Mouse (Mus musculus): ENCODE data around the gene S100a1. TPM values are rescaled to one million over a fixed set of nuclear protein-coding genes. Genes with fewer than 3 reads are reported as not detected.

The S100a1 gene
- polyA plus RNA-seq, 1 experiment: not detected

- TF ChIP-seq POLR2A (IDR thresholded peaks at IDR 0.05; ENCODE audit: insufficient read depth, low read depth, low read length) (no peak), CTCF (IDR thresholded peaks at IDR 0.05; ENCODE audit: insufficient read depth, low read depth, low read length) (no peak)
- 78% methylated on average over 5 of the region's 5 CpGs for WGBS
- Histone ChIP-seq H3K27ac (ENCODE audit: insufficient read depth, low read depth, low read length) (no peak overlapping the region), H3K4me3 (ENCODE audit: insufficient read depth, low read depth, low read length) (no peak overlapping the region), H3K4me1 (ENCODE audit: control insufficient read depth, insufficient read depth, low read length) (peaks cover 4% of the 10 kb centered on the region)
Measured at GRCm38 (mm10) chr3:90505216-90505615, 9.0 kb downstream of the S100a1 start.

GRCm38 (mm10) chr3:90503444-90503843 lies 10.7 kb downstream of the S100a1 start:
- TF ChIP-seq CTCF (IDR thresholded peaks at IDR 0.05; ENCODE audit: insufficient read depth, low read depth, low read length): no peak
- no peak overlapping the region for H3K27ac ChIP-seq (ENCODE audit: insufficient read depth, low read depth, low read length)
- no peak overlapping the region for H3K4me3 ChIP-seq (ENCODE audit: insufficient read depth, low read depth, low read length)
- WGBS: 58% methylated on average over 4 of the region's 4 CpGs
- peaks cover 4% of the 10 kb centered on the region for H3K4me1 ChIP-seq (ENCODE audit: control insufficient read depth, insufficient read depth, low read length)

- no peaks in the 10 kb centered on the region for H3K4me1 ChIP-seq (ENCODE audit: control insufficient read depth, insufficient read depth, low read length)
- no peak overlapping the region for H3K4me3 ChIP-seq (ENCODE audit: insufficient read depth, low read depth, low read length)
- TF ChIP-seq CTCF (IDR thresholded peaks at IDR 0.05; ENCODE audit: insufficient read depth, low read depth, low read length): no peak
- no peak for TF ChIP-seq POLR2A (IDR thresholded peaks at IDR 0.05; ENCODE audit: insufficient read depth, low read depth, low read length)
- no peak overlapping the region for H3K27ac ChIP-seq (ENCODE audit: insufficient read depth, low read depth, low read length)
Measured at GRCm38 (mm10) chr3:90497597-90497996, 16.6 kb downstream of the S100a1 start.

GRCm38 (mm10) chr3:90495850-90496525 lies 18.2 kb downstream of the S100a1 start:
- Histone ChIP-seq H3K4me1 (ENCODE audit: control insufficient read depth, insufficient read depth, low read length) (no peaks in the 10 kb centered on the region), H3K4me3 (ENCODE audit: insufficient read depth, low read depth, low read length) (no peak overlapping the region), H3K27ac (ENCODE audit: insufficient read depth, low read depth, low read length) (no peak overlapping the region)
- TF ChIP-seq POLR2A (IDR thresholded peaks at IDR 0.05; ENCODE audit: insufficient read depth, low read depth, low read length) (no peak), CTCF (IDR thresholded peaks at IDR 0.05; ENCODE audit: insufficient read depth, low read depth, low read length) (no peak)
- WGBS: 86% methylated on average over 7 of the region's 7 CpGs

GRCm38 (mm10) chr3:90493831-90494540 lies 20.2 kb downstream of the S100a1 start:
- H3K4me3 ChIP-seq (ENCODE audit: insufficient read depth, low read depth, low read length): no peak overlapping the region
- no peaks in the 10 kb centered on the region for H3K4me1 ChIP-seq (ENCODE audit: control insufficient read depth, insufficient read depth, low read length)
- H3K27ac ChIP-seq (ENCODE audit: insufficient read depth, low read depth, low read length): no peak overlapping the region
- 57% methylated on average over 4 of the region's 4 CpGs for WGBS
- no peak for TF ChIP-seq POLR2A (IDR thresholded peaks at IDR 0.05; ENCODE audit: insufficient read depth, low read depth, low read length)
- TF ChIP-seq CTCF (IDR thresholded peaks at IDR 0.05; ENCODE audit: insufficient read depth, low read depth, low read length): no peak

- 37% methylated on average over 2 of the region's 2 CpGs for WGBS
- TF ChIP-seq CTCF (IDR thresholded peaks at IDR 0.05; ENCODE audit: insufficient read depth, low read depth, low read length): no peak
- Histone ChIP-seq H3K4me1 (ENCODE audit: control insufficient read depth, insufficient read depth, low read length) (no peaks in the 10 kb centered on the region), H3K27ac (ENCODE audit: insufficient read depth, low read depth, low read length) (no peak overlapping the region), H3K4me3 (ENCODE audit: insufficient read depth, low read depth, low read length) (no peak overlapping the region)
Measured at GRCm38 (mm10) chr3:90491350-90491749, 22.8 kb downstream of the S100a1 start.

GRCm38 (mm10) chr3:90490696-90491256 lies 23.4 kb downstream of the S100a1 start, which contains the start of gene Snapin:
Snapin (minus strand) TSS chr3:90491033.
- under 1% methylated on average over 37 of the region's 37 CpGs for WGBS
- peak within 1 kb of the TSS; percentile 81 for H3K27ac ChIP-seq (ENCODE audit: insufficient read depth, low read depth, low read length)
- TF ChIP-seq POLR2A (IDR thresholded peaks at IDR 0.05; ENCODE audit: insufficient read depth, low read depth, low read length) (peak; percentile 89), CTCF (IDR thresholded peaks at IDR 0.05; ENCODE audit: insufficient read depth, low read depth, low read length) (peak; percentile 89)

GRCm38 (mm10) chr3:90488576-90488975 lies 25.6 kb downstream of the S100a1 start:
- Histone ChIP-seq H3K4me3 (ENCODE audit: insufficient read depth, low read depth, low read length) (no peak overlapping the region), H3K27ac (ENCODE audit: insufficient read depth, low read depth, low read length) (no peak overlapping the region), H3K4me1 (ENCODE audit: control insufficient read depth, insufficient read depth, low read length) (no peaks in the 10 kb centered on the region)
- 91% methylated on average over 6 of the region's 6 CpGs for WGBS
- TF ChIP-seq CTCF (IDR thresholded peaks at IDR 0.05; ENCODE audit: insufficient read depth, low read depth, low read length) (no peak), POLR2A (IDR thresholded peaks at IDR 0.05; ENCODE audit: insufficient read depth, low read depth, low read length) (no peak)

More at GRCm38 (mm10) chr3:90490696-90491256, 23.4 kb downstream of the S100a1 start, which contains the start of gene Snapin:
- H3K4me3 ChIP-seq (ENCODE audit: insufficient read depth, low read depth, low read length): peak within 1 kb of the TSS; percentile 90
- H3K4me1 ChIP-seq (ENCODE audit: control insufficient read depth, insufficient read depth, low read length): no peaks in the 10 kb centered on the region

GRCm38 (mm10) chr3:90486998-90487397 lies 27.2 kb downstream of the S100a1 start:
- TF ChIP-seq POLR2A (IDR thresholded peaks at IDR 0.05; ENCODE audit: insufficient read depth, low read depth, low read length) (no peak), CTCF (IDR thresholded peaks at IDR 0.05; ENCODE audit: insufficient read depth, low read depth, low read length) (no peak)
- no peak overlapping the region for H3K27ac ChIP-seq (ENCODE audit: insufficient read depth, low read depth, low read length)
- H3K4me3 ChIP-seq (ENCODE audit: insufficient read depth, low read depth, low read length): no peak overlapping the region
- H3K4me1 ChIP-seq (ENCODE audit: control insufficient read depth, insufficient read depth, low read length): no peaks in the 10 kb centered on the region
- WGBS: 75% methylated on average over 5 of the region's 5 CpGs

Measured in olfactory bulb, adult 2 months (tissue).